Mouse (Mus musculus) heart, postnatal 0 days (tissue): Measurements from ENCODE around the gene Mzt1.

Experiments
- CTCF ChIP-seq: IDR thresholded peaks from 2 replicates; pipeline ENCODE4 v1.5.1; 2016; ENCODE audit warnings: antibody characterized with exemption, control low read depth, low read depth
- EP300 ChIP-seq: IDR thresholded peaks from 2 replicates; pipeline ENCODE4 v1.6.1; 2016; ENCODE audit warnings: antibody characterized with exemption, low read depth

DNA sequence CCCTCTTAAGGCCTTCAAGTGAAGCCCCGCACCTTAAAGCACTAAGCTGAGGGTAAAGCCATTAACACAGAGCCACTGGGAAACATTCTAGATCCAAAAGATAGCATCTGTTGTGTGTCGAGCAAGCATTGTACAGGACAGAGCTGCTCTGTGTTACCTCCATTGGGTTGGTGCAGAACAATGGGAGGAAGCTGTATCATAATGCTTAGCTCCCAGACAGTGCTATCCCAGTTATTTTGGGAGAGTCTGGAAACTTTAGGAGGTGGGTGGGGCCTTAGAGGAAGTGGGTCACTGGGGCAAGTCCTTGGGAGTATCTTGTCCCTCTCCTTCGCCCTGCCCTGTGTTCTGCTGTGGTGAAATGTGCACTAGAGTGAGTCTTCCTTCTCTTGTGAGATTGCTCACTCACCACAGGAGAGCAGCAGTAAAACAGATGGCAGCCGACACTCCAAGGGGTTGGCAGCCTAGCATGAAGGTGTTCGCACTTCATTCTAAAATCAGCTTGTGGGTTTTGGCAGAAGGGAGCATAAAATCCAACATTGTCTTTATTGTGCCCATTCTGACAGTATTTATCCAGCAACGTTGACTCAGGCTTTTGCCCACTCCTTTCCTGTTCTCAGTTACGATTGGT is 13.1 kb upstream of the Mzt1 start:
- TF ChIP-seq CTCF (no peak; the same call in 1 of the 2 replicates), EP300 (no peak)
